Mouse (Mus musculus) spleen, embryonic (tissue): ENCODE results near the gene Vsig4.
"Not testable (repeated sequence)": the region's sequence is repeated elsewhere in the genome, so short reads cannot be mapped to it uniquely, and the experiment has no call there.

ENCODE experiments used
- CTCF ChIA-PET: fragments of 350-600 bp; sonication (Branson Sonifier 250); formaldehyde crosslinking; loops from one replicate; lab custom pipeline; 2022; lab: Charles Lee

The Vsig4 gene

DNA sequence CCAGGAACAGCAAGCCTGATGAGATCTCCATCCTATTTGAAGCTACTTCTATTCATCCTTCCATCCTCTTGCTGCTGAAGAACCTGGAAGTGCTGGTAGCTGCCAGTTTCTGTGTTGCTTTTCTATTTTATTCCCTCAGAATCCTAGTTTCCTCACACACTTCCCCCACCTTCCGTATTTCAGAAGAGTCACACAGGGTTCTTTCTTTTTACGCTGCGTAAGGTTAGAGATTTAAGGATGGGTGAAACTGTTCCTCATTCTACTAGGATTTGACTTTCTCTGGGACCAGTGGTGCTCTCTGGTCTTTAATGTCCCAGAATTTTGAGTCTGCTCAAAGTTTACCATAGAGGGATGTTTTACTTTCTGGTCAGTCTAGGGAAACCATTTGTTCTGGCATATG lies at the start of gene Vsig4:
Gene Vsig4 (minus strand): TSS at position 101 of the 400 bp plus-strand sequence.
- CTCF ChIA-PET, result no interaction called here

DNA sequence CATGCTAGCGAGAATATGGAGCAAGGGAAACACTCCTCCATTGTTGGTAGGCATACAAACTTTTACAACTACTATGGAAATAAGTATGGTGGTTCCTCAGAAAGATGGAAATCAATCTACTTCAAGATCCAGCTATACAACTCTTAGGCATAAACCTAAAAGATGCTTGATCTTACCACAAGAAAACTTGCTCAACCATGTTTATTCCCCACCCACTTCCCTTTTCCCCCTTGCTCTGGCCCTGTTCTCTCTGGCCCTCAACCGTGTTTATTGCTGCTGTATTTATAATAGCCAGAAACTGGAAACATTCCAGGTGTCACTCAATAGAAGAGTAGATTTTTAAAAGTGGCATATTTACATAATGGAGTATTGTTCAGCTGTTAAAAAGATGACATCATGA lies 45.9 kb upstream of the Vsig4 start:
- CTCF ChIA-PET, result no interaction called here

DNA sequence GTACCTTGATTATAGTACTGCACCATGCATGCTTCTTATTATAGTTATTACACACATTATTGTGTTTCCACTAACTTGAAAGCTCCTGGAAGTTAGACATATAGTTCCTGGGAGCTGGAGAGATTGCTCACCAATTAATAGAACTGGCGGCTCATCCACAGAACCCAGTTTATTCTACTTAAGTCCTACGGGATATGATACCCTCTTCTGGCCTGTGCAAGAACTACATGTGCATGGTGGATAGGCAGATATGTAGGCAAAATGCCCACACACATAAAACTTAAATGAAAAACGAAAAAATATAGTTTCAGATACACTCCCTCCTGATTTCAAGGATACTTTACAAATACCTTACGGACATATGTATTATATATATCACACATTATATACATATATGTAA lies 36.5 kb upstream of the Vsig4 start:
- CTCF ChIA-PET, result no interaction called here

DNA sequence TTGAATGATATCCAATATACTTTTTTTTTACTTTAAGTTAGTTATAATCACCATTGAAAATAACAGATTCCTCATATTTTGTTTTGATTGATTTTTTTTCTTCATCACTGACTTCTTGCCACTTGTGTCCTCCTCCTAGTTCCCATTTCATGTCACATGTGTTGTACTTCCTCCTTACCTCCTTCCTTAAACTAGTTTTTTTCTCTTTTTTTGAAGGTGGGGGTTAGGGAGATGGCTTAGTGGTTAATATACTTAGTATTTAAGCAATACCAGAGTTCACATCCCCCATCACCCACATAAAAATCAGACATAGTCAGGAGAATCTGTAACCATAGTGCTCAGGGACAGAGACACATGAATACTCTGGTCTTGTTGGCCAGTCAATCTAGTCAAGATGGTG lies 36.7 kb downstream of the Vsig4 start:
- CTCF ChIA-PET, result no interaction called here

DNA sequence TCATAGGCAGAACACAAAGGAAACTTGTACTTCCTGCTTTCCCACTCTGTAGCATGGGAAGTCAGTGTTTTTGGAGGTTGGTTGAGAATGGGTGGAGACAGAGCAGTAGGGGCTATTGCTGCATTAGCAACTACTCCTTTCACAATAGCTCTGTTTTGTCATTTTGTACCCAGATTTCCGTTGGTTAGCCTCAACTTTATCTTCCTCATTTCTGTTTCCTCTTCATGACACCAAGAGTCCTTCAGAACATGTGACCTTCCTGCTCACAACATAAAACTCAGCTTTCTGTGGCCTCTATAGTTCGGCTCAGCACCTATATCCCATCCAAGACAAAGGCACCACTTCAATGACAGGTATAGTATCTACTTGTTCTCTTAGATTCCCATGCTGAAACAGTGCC lies 53.6 kb downstream of the Vsig4 start:
- CTCF ChIA-PET, result no interaction called here

DNA sequence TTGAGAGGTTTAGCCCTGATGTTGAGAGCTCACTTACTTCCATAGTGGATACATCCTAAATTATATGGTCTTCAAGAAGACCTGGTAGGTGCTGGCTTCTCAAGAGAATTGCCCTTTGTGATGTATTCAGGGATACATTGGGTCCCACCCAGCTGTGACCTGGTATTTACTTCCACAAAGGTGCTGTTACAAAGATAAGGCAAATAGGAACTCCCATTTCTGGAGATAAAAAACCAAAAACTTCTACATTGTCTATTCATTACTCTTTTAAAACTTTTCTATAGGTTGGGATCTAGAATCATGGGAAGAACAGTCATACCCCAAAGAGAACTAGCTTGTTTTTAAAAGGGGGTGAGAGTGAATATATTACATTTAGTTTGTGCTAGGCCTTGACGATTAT lies 54.2 kb downstream of the Vsig4 start:
- CTCF ChIA-PET, result no interaction called here

DNA sequence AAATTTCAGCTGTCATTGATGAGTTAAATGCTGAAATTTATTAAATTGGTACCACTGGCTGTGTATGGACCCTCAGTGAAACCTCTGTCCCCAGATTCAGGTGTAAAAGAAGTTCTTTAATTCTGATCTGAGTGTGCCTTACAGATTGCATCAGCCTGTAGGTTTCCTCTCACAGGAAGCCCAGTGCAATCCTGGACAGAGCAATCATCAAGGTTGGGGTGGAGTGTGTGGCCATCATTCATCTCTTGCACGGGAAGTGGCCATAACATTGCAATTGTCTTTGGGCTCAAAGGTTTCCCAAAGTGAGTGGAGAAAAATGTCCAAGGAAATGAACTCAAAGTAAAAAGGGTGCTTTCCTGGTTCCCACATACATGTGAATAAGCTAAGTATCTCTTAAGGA lies 57.5 kb downstream of the Vsig4 start:
- CTCF ChIA-PET, result no interaction called here

DNA sequence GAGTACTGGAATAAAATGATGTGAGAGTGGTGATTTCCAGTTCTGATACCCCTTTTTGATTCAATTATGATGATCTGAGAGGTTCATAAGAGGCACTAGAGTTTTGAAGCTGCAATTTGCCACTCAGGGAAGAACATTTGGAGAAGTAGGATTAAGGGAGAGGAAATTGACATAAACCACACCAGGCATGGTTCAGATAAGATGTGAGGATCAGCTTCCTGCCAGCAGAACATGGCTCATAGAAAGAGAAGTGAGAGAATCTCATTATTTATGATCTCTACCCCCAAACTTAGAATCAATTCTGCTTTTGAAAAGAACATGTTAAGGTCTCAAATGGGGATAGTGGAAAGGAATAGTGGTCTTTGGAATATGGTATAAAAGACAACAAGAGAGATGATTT lies 66.2 kb downstream of the Vsig4 start:
- CTCF ChIA-PET, result no interaction called here

DNA sequence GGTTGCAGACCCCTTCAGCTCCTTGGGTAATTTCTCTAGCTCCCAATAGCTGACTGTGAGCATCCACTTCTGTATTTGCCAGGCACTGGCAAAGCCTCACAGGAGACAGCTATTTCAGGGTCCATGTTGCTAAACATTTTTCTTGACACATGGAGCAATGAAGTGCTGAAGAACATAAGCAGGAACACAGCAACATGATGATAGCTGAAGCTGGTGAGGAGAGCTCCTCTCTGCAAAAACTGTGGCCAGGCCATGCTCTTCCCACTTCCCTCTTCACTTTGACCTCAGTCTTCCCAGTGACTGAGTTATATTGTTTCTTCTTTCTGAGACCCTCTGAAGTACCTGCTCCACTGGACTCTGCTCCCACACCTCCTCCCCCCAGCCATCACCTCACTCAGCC lies 67.8 kb downstream of the Vsig4 start:
- CTCF ChIA-PET, result interaction anchor here (0.6 kb wide), 1 partner anchor 245 kb away, joined by 8 read pairs; no protein-coding TSS in a partner anchor

DNA sequence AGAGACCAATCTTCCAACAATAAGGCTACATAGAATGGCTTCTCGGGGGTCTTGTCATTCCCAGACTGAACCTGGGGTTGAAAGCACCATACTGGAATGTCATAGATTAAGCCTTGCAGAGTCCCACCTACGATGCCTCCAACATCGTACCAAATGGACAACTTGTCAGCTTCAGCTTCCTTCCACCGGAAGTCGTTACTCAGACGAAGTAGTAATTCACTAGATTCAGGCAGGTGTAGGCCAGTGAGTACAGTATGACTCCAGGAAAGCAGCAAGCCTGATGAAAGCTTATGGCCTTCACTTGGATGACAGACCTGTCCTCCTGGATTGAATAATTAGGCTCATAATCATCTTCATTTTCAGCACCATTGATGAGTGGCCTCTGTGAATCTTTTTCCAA lies 69.0 kb downstream of the Vsig4 start:
- CTCF ChIA-PET, result no interaction called here

DNA sequence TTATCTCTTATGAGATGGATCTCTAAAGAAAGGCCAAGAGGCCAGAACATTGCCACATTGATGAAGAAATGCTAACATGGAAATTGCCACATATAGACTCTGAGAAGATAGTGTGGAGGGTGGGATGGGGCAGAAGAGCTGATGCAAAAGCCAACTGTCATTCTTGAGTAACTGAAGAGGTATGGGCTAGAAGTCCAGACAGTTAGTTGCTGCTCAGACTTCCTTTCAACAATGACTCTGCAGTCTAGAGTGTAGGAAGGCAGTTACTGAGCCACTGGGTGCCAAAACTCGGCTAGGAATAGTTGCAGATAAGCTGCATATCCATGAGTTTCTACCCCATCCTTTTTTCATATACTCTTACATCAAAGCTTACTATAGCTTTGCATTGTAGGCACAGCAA lies 75.2 kb downstream of the Vsig4 start:
- CTCF ChIA-PET, result no interaction called here

DNA sequence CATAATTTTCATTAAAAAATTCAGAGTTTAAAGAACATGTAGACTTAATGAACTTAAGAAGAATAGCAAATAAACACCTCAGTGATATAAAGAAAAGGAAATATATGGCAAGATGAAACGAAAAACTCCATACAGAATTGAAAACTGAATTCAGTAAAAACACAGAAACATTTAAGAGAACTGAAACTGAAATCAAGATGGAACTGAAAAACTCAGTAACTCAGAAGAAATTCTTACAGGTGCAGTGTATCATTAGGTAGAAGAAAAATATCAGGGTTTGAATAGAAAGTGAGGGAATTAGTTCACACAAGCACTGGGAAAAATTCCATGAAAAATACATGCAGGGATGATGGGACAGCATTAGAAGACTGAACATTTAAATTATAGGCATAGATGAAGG lies 86.4 kb downstream of the Vsig4 start:
- CTCF ChIA-PET, result no interaction called here

DNA sequence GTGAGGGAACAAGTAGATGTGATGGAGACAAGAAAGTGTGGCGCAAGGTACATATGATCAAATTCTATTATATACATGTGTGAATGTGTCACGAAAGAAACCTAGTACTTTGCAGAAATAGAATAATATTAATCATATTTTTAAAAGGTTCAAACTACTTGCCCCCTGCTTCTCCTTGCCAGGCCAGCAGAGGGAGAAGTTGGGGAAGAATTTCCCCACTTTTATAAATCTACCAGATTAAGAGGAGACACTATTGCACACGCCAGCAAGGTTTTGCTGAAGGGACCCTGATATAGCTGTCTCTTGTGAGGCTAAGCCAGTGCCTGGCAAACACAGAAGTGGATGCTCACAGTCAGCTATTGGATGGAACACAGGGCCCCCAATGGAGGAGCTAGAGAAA lies 88.1 kb downstream of the Vsig4 start:
- CTCF ChIA-PET, result not testable (repeated sequence)
